Mouse (Mus musculus) lung, adult 2 months (tissue): Measurements from ENCODE around the gene Egln3.

Experiments used
- CTCF ChIP-seq: fragments of 200-500 bp; IDR thresholded peaks from 2 replicates; pipeline ENCODE4 v1.5.1; 2011; ENCODE audit warnings: mild to moderate bottlenecking, low read length, control low read depth; ENCODE audit not compliant: insufficient read depth
- POLR2A ChIP-seq: fragments of 200-500 bp; IDR thresholded peaks from 2 replicates; pipeline ENCODE4 v1.6.1; 2011; ENCODE audit warnings: low read depth, mild to moderate bottlenecking, control low read depth, low read length, borderline replicate concordance; ENCODE audit errors: extremely low read depth

DNA sequence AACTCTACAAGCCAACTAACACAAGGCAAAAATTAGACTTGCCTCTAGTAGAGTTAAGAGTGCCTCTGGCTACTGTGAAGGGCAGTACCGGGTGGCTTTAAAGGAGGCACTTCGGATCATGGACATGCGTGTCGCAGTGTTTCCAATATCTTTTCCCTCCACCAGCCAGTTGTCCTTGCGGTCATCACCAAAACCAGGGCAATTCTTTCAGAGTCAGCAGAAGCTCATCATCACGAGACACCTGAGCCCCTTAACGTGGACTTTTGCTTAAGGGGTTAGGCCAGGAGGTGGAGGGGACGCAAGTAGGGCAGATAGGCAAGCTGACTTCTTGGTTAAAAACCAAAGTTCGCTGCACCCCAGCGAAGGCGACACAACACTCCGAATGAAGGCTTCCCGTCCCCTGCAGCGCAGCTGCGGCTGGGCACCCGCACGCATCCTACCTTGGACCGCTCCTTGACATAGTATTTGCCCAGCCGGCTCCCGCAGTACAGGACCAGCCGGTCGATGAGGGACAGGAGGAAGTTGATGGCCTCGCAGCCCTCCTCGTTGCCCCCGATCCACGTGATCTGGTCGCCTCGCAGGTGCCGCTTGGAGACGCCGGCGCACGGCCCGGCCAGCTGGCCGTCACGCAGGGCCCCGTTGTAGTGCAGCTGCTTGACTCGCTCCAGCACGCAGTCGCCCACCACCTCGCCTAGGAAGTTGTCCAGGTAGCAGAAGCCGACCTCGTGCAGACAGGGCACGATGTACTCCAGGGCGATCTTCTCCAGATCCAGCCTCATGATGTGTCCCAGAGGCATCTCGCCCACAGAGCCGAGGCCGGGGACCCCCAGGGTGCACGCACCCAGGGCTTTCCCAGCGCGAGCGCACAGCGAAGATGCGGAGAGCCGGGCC, 650 bp downstream of the Egln3 start:
- TF ChIP-seq CTCF (no peak), POLR2A (no peak)
